Mouse (Mus musculus) midbrain, embryonic 12.5 days (tissue): ENCODE data around the gene Psmd14. TPM values are rescaled to one million over a fixed set of nuclear protein-coding genes. Genes with fewer than 3 reads are reported as not detected.

ENCODE experiments used
- ATAC-seq: fragments of 200-750 bp; cut with Nextera tagmentation; 2 replicates; pipeline ENCODE4 v1.8.0; 2017; ENCODE audit warnings: low read depth, moderate TSS enrichment, moderate library complexity; ENCODE audit not compliant: low FRiP score
- H3K27ac ChIP-seq: fragments of 300-500 bp; sonication (generic); replicated peaks from 2 replicates; pipeline ENCODE4 v1.5.1; 2016; ENCODE audit warnings: mild to moderate bottlenecking
- H3K27me3 ChIP-seq: fragments of 300-500 bp; sonication (generic); 2 replicates; pipeline ENCODE4 v1.6.1; 2016; ENCODE audit warnings: mild to moderate bottlenecking
- H3K36me3 ChIP-seq: fragments of 300-500 bp; sonication (generic); 2 replicates; pipeline ENCODE4 v1.6.1; 2016
- H3K4me1 ChIP-seq: fragments of 300-500 bp; sonication (generic); 2 replicates; pipeline ENCODE4 v1.6.1; 2016
- H3K4me2 ChIP-seq: fragments of 300-500 bp; sonication (generic); replicated peaks from 2 replicates; pipeline ENCODE4 v1.6.1; 2016; ENCODE audit warnings: mild to moderate bottlenecking, moderate library complexity
- H3K4me3 ChIP-seq: fragments of 300-500 bp; sonication (generic); 2 replicates; pipeline ENCODE4 v1.5.1; 2016; ENCODE audit warnings: mild to moderate bottlenecking
- H3K9ac ChIP-seq: fragments of 300-500 bp; sonication (generic); replicated peaks from 2 replicates; pipeline ENCODE4 v1.6.1; 2016; ENCODE audit warnings: mild to moderate bottlenecking, moderate library complexity
- H3K9me3 ChIP-seq: fragments of 300-500 bp; sonication (generic); 2 replicates; pipeline ENCODE4 v1.6.1; 2016; ENCODE audit warnings: mild to moderate bottlenecking
- WGBS: fragments of 180-500 bp; shearing (Covaris S2); methylation state at CpG from one replicate; pipeline ENCODE4 v1.1.7; 2016; 5-methylcytosine and 5-hydroxymethylcytosine counted together
- microRNA-seq: library from miRNA; unstranded; fragments of <30 nt; microRNA quantifications from one replicate; pipeline ENCODE4, GENCODE M21; 2017
- polyA plus RNA-seq: library from polyadenylated mRNA; unstranded; fragments of >200 nt; fragmentation: Nextera tagmentation; extraction: Ambion mirVana; gene quantifications from 2 replicates; pipeline ENCODE4 v1.2.1, GENCODE M21; 2016

Psmd14 gene
- polyA plus RNA-seq, 1 experiment from 2014 or later: 228 TPM

DNA sequence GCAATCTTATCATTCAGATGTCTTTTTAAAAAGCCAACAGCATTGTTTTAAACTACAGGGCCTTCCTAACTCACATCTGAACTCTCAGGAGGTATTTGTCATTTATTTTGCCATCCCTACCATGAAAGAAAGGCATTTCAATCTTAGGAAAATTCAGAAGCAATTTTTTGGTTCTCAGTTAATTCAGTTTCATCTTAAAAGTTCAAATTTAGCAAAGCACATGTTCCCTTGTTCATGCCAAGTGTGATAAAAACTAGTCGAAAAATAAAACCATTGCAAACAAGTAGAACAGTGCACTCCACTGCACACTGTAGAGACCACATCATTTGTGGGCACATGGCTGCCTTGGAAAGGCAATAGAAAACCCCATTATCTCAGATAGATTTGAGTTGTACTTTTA is 106.7 kb downstream of the Psmd14 start:
- Histone ChIP-seq H3K4me1 (peaks cover 9% of the 10 kb centered on the region), H3K27ac (no peak overlapping the region), H3K9me3 (no peaks in the 10 kb centered on the region), H3K9ac (no peak overlapping the region), H3K27me3 (peaks cover 21% of the 10 kb centered on the region), H3K4me2 (no peak overlapping the region), H3K4me3 (no peak overlapping the region), H3K36me3 (no peaks in the 10 kb centered on the region)
- no peak for ATAC-seq
- 79% methylated on average over 1 of the region's 1 CpGs for WGBS

DNA sequence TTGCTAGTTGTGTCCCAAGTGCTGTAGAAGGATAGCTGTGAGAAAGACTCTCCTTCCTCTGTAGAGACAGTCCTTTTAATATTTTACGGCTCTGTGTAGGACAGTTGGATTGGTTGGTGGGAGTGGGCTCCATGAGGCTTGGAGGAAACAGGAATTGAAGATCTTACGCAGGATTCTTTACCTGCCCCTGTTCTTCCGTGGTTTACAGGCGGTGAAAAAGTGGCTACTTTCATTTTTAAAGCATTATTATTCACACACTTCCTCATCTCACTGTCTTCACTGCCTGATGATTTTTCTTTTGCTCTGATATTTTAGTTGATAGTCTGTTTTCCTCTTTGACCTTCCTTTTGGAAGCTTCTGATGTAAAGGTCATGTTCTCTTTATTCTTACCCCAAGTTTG is 108.7 kb downstream of the Psmd14 start:
- Histone ChIP-seq H3K9ac (no peak overlapping the region), H3K27me3 (peaks cover 10% of the 10 kb centered on the region), H3K4me2 (no peak overlapping the region), H3K4me3 (no peak overlapping the region), H3K4me1 (peaks cover 7% of the 10 kb centered on the region), H3K36me3 (no peaks in the 10 kb centered on the region), H3K9me3 (no peaks in the 10 kb centered on the region), H3K27ac (no peak overlapping the region)
- ATAC-seq: no peak
- 86% methylated on average over 4 of the region's 4 CpGs for WGBS

DNA sequence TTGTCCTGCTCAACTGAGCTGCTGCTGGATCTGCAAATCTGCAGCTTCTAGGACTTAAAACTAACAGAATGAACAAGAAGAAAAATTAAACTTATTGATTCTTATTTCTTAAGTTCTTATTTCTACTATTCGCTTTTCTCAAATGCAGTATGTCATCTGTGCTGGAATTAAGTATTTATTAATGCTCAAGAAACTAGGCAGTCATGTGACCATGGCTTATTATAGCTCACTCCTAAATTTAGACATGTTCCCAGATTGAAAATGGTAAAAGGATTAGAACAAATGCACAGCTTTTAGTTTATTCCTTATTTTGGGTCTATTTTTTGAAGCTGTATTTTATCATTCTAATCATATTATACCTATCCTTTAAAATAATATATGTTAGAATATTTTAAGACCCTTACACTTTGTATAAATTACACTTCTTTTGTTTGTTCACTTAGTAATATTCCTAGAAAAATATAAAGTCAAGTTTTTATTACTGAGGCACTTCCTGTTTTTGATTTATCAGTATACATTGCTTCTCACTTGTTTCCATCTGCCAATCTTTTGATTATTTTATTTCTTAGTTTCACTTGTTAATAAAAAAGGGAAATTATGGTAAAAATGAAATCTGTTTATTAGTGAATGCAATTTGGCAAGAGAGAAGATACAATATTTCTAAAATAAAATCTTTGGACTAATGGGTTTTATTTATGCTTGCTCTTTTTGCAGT is 112.1 kb downstream of the Psmd14 start:
- ATAC-seq: no peak
- Histone ChIP-seq H3K4me3 (no peak overlapping the region), H3K4me2 (no peak overlapping the region), H3K9ac (no peak overlapping the region), H3K36me3 (no peaks in the 10 kb centered on the region), H3K27ac (no peak overlapping the region), H3K4me1 (peaks cover 3% of the 10 kb centered on the region; the same call in 1 of the 2 replicates), H3K27me3 (no peaks in the 10 kb centered on the region), H3K9me3 (no peaks in the 10 kb centered on the region)
- WGBS: 81% methylated on average over 1 of the region's 1 CpGs

DNA sequence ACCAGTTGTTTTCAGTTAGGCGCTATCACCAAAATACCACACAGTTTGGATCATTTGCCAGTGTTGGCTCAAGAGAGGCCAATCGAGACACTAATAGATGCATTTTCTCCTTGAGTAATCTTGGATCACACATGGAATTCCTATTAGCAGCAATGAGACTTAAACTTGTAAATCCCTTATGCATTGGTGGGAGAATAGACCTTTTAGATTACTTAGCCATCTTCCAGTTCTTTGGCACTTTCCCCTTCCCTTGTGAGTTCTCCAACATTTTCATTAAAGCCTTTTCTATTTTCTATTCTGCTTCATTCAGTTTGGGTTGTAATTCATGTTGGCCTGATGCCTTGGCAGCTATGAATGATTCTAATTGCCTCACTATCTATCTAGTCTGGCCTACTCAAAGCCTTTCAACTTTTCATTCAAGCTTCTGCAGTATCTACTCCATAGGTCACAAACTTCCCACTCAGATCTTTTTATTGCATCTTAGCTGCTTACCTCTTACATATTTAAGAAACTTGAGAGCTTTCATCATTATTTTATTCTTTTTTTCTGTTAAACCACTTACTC is 125.8 kb downstream of the Psmd14 start:
- no peak overlapping the region for H3K9ac ChIP-seq
- no peaks in the 10 kb centered on the region for H3K36me3 ChIP-seq
- no peaks in the 10 kb centered on the region for H3K9me3 ChIP-seq
- ATAC-seq: no peak
- no peaks in the 10 kb centered on the region for H3K27me3 ChIP-seq
- H3K4me3 ChIP-seq: no peak overlapping the region
- H3K27ac ChIP-seq: no peak overlapping the region
- no peak overlapping the region for H3K4me2 ChIP-seq
- WGBS: 75% methylated on average over 2 of the region's 2 CpGs
- H3K4me1 ChIP-seq: no peaks in the 10 kb centered on the region

Small RNA genes lying within 50 kb of the gene (microRNA-seq; reads per million reads assigned to microRNA genes)
- gene Gm22403: not detected

Other genes starting within 250 kb of the Psmd14 start
- 27.4 and 31.1 TPM in 2 replicates for gene Tank, start 133.1 kb upstream of the Psmd14 start, polyA plus RNA-seq
- 1.5 and 4.0 TPM in 2 replicates for gene Tbr1, start 91.2 kb downstream of the Psmd14 start, polyA plus RNA-seq